Mouse (Mus musculus) thymus, adult 2 months (tissue): ENCODE results near the gene Fbn1. TPM values are rescaled to one million over a fixed set of nuclear protein-coding genes. Genes with fewer than 3 reads are reported as not detected.

ENCODE experiments used
- DNase-seq: peaks from one replicate; pipeline ENCODE4 v3.0.0; 2021
- H3K27ac ChIP-seq: fragments of 200-500 bp; 2 replicates; pipeline ENCODE4 v1.5.1; 2012; ENCODE audit warnings: low read length, control low read depth; ENCODE audit not compliant: control insufficient read depth, insufficient read depth
- H3K27me3 ChIP-seq: fragments of 200-500 bp; 2 replicates; pipeline ENCODE4 v1.6.1; 2012; ENCODE audit warnings: mild to moderate bottlenecking, low read length, moderate library complexity, mixed read lengths; ENCODE audit not compliant: control insufficient read depth, insufficient read depth
- H3K36me3 ChIP-seq: fragments of 200-500 bp; 2 replicates; pipeline ENCODE4 v1.6.1; 2012; ENCODE audit warnings: mild to moderate bottlenecking, low read length, moderate library complexity; ENCODE audit not compliant: control insufficient read depth, insufficient read depth
- H3K4me1 ChIP-seq: fragments of 200-500 bp; replicated peaks from 2 replicates; pipeline ENCODE4 v1.6.1; 2012; ENCODE audit warnings: low read length; ENCODE audit not compliant: control insufficient read depth, insufficient read depth
- H3K4me3 ChIP-seq: fragments of 200-500 bp; 2 replicates; pipeline ENCODE4 v1.5.1; 2012; ENCODE audit warnings: mild to moderate bottlenecking, low read length, control low read depth, moderate library complexity; ENCODE audit not compliant: control insufficient read depth, insufficient read depth
- CTCF ChIP-seq: fragments of 200-500 bp; IDR thresholded peaks from 2 replicates; pipeline ENCODE4 v1.5.1; 2012; ENCODE audit warnings: mild to moderate bottlenecking, control low read depth, low read length, moderate library complexity, borderline replicate concordance; ENCODE audit not compliant: control insufficient read depth, poor library complexity, insufficient read depth; ENCODE audit errors: extremely low read depth
- POLR2A ChIP-seq: fragments of 200-500 bp; IDR thresholded peaks from 2 replicates; pipeline ENCODE4 v1.6.1; 2012; ENCODE audit warnings: mild to moderate bottlenecking, low read length, control low read depth, moderate library complexity; ENCODE audit not compliant: control insufficient read depth, poor library complexity, insufficient read depth; ENCODE audit errors: extremely low read depth
- WGBS: fragments of 180-500 bp; shearing (Covaris S2); methylation state at CpG from one replicate; pipeline ENCODE4 v1.1.7; 2018; 5-methylcytosine and 5-hydroxymethylcytosine counted together
- polyA plus RNA-seq: library from polyadenylated mRNA; depleted of rRNA; stranded (reverse); fragments of >200 nt; gene quantifications from 2 replicates; pipeline ENCODE4 v1.2.3, GENCODE M21; 2012

Gene Fbn1
- polyA plus RNA-seq, 1 experiment: 4.5 TPM

DNA sequence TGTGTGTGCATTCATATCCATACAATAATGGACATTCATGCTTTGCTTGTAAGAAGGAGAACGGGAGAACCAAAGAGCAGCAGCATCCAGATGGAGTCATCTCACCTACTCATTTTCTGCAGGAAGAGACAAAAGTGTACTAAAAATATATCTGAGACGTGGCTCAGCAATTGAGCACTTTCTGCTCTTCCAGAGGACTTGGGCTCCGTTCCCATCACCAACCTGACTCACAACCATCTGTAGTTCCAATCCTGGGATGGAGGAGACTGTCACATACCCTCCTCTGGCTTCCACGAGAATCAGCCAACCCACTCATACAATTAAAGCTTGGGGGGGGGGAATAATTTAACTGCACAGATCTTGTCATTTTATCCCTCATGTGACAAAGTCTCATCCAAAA, 26.7 kb downstream of the Fbn1 start:
- no peak for DNase-seq
- WGBS: 93% methylated on average over 4 of the region's 4 CpGs

DNA sequence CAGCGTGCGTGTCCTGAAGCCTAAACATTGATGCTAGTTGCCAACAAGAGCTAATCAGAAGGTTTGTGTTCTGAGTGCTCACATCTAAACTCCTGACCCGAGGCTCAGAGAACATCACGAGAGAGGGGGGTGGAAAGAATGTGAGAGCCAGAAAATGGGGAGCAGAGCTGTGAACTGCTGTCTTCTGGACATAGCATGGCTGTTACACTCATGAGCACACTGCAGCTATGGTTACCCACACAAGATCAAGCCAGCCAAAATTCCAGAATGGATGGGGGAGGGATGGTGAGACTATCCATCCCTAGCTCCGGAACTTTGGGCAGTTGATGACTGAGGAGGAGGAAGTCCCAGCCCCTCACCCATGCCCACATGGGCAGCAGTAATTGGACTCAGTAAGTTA, 27.7 kb downstream of the Fbn1 start:
- no peak overlapping the region for H3K4me3 ChIP-seq
- H3K27ac ChIP-seq: no peak overlapping the region
- TF ChIP-seq CTCF (no peak), POLR2A (no peak)
- no peaks in the 10 kb centered on the region for H3K27me3 ChIP-seq
- no peak for DNase-seq
- WGBS: 94% methylated on average over 5 of the region's 5 CpGs
- no peaks in the 10 kb centered on the region for H3K4me1 ChIP-seq
- no peaks in the 10 kb centered on the region for H3K36me3 ChIP-seq

More for the DNA sequence above, 26.7 kb downstream of the Fbn1 start:
- H3K27ac ChIP-seq: no peak overlapping the region
- TF ChIP-seq CTCF (no peak), POLR2A (no peak)
- no peaks in the 10 kb centered on the region for H3K27me3 ChIP-seq
- H3K4me3 ChIP-seq: no peak overlapping the region
- no peaks in the 10 kb centered on the region for H3K4me1 ChIP-seq
- no peaks in the 10 kb centered on the region for H3K36me3 ChIP-seq

DNA sequence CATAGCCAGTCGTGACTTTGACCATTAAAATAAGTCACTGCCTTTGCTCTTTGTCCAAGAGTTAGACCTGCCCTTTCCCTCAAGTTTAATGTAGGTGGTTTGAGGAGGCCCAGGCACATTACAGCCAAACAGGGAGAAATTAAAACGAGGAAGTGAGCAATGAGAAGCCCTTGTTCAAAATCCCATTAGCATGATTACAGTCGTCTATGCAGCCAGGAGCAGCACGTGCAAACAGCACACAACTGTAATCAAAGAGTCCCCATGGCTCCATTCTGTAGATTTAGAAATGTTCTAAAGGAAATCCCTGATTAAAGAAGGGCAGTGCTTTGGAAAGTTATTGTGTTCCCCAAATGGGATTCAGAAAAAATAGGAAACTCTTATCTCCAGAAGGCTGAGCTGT, 29.1 kb downstream of the Fbn1 start:
- TF ChIP-seq CTCF (no peak), POLR2A (no peak)
- H3K27ac ChIP-seq: no peak overlapping the region

DNA sequence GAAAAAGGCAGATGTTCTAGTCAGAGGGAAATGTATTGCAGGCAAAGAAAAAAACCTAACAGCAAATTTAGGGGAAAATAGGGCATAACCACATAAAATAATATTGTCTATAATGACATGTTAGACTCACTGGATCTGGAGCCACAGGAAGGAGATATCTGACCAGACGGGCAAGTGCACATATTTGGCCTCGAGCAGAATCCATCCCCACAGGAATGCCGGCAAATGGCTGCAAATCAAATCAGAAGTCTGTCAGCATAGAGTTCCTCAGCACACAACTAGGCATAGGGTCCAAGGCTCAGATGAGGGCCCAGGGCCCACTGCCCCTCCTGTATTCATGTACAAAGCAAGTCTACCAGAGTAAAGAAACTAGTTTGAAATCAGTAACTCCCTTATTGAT, 30.4 kb downstream of the Fbn1 start:
- 95% methylated on average over 3 of the region's 3 CpGs for WGBS
- H3K27ac ChIP-seq: no peak overlapping the region
- no peak overlapping the region for H3K4me3 ChIP-seq
- DNase-seq: no peak
- no peaks in the 10 kb centered on the region for H3K36me3 ChIP-seq
- H3K27me3 ChIP-seq: no peaks in the 10 kb centered on the region
- TF ChIP-seq POLR2A (no peak), CTCF (no peak)
- no peaks in the 10 kb centered on the region for H3K4me1 ChIP-seq

More for the DNA sequence above, 29.1 kb downstream of the Fbn1 start:
- Histone ChIP-seq H3K4me1 (no peaks in the 10 kb centered on the region), H3K4me3 (no peak overlapping the region), H3K36me3 (no peaks in the 10 kb centered on the region), H3K27me3 (no peaks in the 10 kb centered on the region)
- DNase-seq: no peak
- WGBS: 53% methylated on average over 4 of the region's 4 CpGs

DNA sequence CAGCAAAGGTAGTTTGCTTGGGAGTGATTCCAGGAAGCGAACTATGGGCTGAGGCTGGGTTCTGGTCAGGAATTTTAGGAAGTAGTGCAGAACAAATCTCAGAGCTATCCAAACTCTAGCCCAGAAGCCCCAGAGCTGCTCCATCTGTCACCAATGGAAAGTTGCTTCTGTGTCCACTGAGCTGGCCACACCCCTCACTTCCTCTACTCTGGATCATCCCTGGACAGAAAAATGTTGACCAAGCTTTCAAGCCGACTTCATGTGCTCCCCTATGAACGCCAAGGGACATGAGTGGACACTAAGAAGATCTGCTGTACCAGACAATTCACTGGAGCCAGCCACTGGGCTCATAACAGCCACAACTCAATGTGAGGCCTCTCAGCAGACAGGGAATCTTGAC, 31.6 kb downstream of the Fbn1 start:
- WGBS: 85% methylated on average over 3 of the region's 3 CpGs
- H3K4me3 ChIP-seq: no peak overlapping the region
- DNase-seq: no peak
- TF ChIP-seq CTCF (no peak), POLR2A (no peak)
- H3K4me1 ChIP-seq: no peaks in the 10 kb centered on the region
- H3K36me3 ChIP-seq: no peaks in the 10 kb centered on the region
- H3K27me3 ChIP-seq: no peaks in the 10 kb centered on the region
- H3K27ac ChIP-seq: no peak overlapping the region

DNA sequence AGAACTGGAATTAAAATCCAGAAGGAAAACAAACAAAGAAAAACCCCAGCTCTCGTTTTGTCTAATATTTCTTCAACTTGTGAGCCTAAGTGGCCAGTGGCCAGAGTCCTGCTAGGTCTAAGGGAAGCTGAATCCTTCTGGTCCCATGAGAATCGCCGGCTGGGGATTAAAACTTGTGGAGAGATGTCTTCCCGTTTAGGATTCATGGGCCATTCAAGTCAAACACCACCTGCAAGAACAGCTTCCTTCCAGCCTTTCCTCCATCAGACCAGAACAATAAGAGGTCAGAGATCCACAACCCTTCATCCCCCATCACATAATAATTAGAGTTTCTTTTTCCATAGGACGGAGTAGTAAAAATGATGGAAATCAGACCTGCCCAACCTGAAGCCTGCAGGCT, 33.1 kb downstream of the Fbn1 start:
- no peak for TF ChIP-seq CTCF
- no peak for TF ChIP-seq POLR2A
- H3K27me3 ChIP-seq: no peaks in the 10 kb centered on the region
- H3K36me3 ChIP-seq: no peaks in the 10 kb centered on the region
- no peak for DNase-seq
- 91% methylated on average over 5 of the region's 5 CpGs for WGBS
- H3K4me3 ChIP-seq: no peak overlapping the region
- H3K27ac ChIP-seq: no peak overlapping the region
- no peaks in the 10 kb centered on the region for H3K4me1 ChIP-seq

DNA sequence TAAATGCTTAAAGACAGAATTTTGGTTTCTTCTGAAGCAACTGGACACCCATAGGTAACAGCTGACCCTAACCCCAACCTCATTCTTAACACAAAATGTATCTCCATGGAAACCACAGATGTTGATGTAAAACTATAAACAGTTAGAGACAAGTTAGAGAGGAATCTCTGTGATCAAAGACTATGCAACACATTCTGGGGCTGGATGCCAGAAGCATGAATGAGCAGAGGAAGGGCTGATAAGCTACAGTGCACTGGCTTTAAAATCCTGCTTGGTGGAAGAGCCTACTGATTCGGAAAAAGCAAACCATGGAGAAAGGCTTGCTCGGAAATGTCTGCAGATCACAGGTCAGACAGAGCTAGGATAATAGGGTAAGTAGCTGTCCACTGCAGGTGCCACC, 34.6 kb downstream of the Fbn1 start:
- no peak overlapping the region for H3K27ac ChIP-seq
- TF ChIP-seq POLR2A: no peak
- TF ChIP-seq CTCF: no peak
- H3K27me3 ChIP-seq: no peaks in the 10 kb centered on the region
- no peak for DNase-seq
- WGBS: 95% methylated on average over 2 of the region's 2 CpGs
- no peaks in the 10 kb centered on the region for H3K36me3 ChIP-seq
- no peak overlapping the region for H3K4me3 ChIP-seq
- H3K4me1 ChIP-seq: no peaks in the 10 kb centered on the region
